Mouse (Mus musculus) bone marrow, adult 2 months (tissue): ENCODE measurements at regions not wholly inside any gene's neighbourhood (a gene's known extent, or its start where the extent isn't known, plus 50 kb on each side); places are given as distances from the start of the nearest gene placed in this dataset.
"Not testable (repeated sequence)": the region's sequence is repeated elsewhere in the genome, so short reads cannot be mapped to it uniquely, and the experiment has no call there.

Experiments used
- H3K27ac ChIP-seq: fragments of 200-500 bp; 2 replicates; pipeline ENCODE4 v1.5.1; 2012; ENCODE audit warnings: low read depth, mild to moderate bottlenecking, control low read depth, inconsistent platforms, low read length; ENCODE audit not compliant: control insufficient read depth, poor library complexity, insufficient read depth
- H3K4me1 ChIP-seq: fragments of 200-500 bp; 2 replicates; pipeline ENCODE4 v1.6.1; 2011; ENCODE audit warnings: low read length; ENCODE audit not compliant: control insufficient read depth, insufficient read depth
- H3K4me3 ChIP-seq: fragments of 200-500 bp; replicated peaks from 2 replicates; pipeline ENCODE3; 2011; ENCODE audit warnings: mild to moderate bottlenecking, low read depth, low read length, control low read depth; ENCODE audit not compliant: control insufficient read depth
- CTCF ChIP-seq: fragments of 200-500 bp; IDR thresholded peaks from 2 replicates; pipeline ENCODE4 v1.5.1; 2011; ENCODE audit warnings: low read length, control low read depth; ENCODE audit not compliant: control insufficient read depth, insufficient read depth
- POLR2A ChIP-seq: fragments of 200-500 bp; IDR thresholded peaks from 2 replicates; pipeline ENCODE4 v1.6.1; 2011; ENCODE audit warnings: low read depth, mild to moderate bottlenecking, control low read depth, low read length, borderline replicate concordance; ENCODE audit not compliant: control insufficient read depth
- WGBS: fragments of 180-500 bp; shearing (Covaris S2); methylation state at CpG from one replicate; pipeline ENCODE4 v1.1.7; 2018; 5-methylcytosine and 5-hydroxymethylcytosine counted together

DNA sequence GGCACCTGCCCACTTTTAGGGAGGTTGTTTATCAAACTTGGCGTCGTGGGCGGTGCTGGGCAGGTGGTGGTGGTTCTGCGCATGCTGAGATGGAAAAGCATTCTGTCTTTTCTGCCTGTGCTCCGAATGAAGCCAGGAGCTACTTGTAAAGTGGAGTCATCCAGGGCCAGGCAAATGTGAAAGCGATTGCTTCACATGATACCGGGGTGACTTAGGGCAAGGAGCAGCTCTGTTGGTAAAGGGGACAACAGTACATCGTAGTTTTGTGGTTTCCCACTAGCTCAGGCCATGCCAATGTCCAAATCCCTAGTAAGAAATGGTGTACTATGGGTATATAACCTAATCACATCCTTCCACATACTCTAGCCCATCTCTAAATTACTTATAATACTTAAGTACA lies 84.5 kb downstream of the Gm33543 start:
- no peak overlapping the region for H3K4me3 ChIP-seq
- peaks cover 1% of the 10 kb centered on the region; the same call in 1 of the 2 replicates for H3K4me1 ChIP-seq
- WGBS = 63% methylated on average over 8 of the region's 8 CpGs
- no peak overlapping the region for H3K27ac ChIP-seq
- TF ChIP-seq POLR2A (no peak), CTCF (no peak)

GRCm38 (mm10) chr10:95755429-95755828 lies 82.2 kb upstream of the Anapc15-ps start:
- TF ChIP-seq POLR2A = no peak
- TF ChIP-seq CTCF = no peak
- Histone ChIP-seq H3K4me1 (peaks cover 1% of the 10 kb centered on the region; the same call in 1 of the 2 replicates), H3K4me3 (no peak overlapping the region), H3K27ac (no peak overlapping the region)
- 60% methylated on average over 3 of the region's 3 CpGs for WGBS

DNA sequence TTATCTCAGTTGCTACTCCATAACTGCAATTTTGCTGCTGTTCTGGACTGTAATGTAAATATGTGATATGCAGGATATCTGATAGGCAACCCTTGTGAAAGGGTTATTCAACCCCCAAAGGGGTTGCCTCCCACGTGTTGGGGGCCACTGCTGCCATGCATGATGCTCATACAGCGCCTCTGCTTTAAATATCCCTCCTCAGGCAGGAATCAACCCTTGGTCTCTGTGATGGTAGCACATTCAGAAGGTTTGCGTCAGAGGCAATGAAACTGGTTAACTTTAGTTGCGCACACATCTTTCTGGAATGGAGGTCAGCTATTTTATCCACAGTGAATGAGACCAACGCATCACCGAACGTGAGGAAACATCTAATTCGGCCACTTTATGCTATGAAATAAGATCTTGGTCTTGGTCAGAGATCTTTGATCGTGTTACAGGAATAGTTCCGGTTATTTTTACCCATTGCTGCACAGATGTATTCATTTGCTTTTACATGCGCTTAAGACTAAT lies 80.2 kb upstream of the Anapc15-ps start:
- 85% methylated on average over 11 of the region's 11 CpGs for WGBS
- Histone ChIP-seq H3K27ac (no peak overlapping the region), H3K4me1 (peaks cover 3% of the 10 kb centered on the region), H3K4me3 (no peak overlapping the region)
- TF ChIP-seq POLR2A = no peak
- no peak for TF ChIP-seq CTCF

DNA sequence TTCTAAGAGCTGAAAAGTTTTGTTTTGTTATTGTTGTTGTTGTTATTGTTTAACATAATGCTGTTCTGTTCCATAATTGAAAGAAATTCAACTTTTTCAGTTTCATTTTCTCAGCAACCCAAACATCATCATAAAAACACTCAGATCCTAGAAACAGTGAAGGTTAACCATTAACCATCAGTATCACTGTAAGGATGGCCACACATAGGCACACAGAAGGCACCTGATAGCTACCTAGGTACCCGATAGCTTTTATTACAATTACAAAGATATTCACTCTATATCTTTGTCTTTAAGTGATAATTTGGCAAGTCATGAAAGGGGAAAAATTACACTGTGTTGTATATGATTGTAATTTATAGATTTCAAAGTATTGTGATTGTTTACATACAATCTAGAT lies 75.1 kb upstream of the Anapc15-ps start:
- H3K27ac ChIP-seq = no peak overlapping the region
- 57% methylated on average over 1 of the region's 1 CpGs for WGBS
- H3K4me3 ChIP-seq = no peak overlapping the region
- peaks cover 3% of the 10 kb centered on the region for H3K4me1 ChIP-seq
- TF ChIP-seq POLR2A (no peak), CTCF (no peak)

- Histone ChIP-seq H3K4me1 (peaks cover 3% of the 10 kb centered on the region), H3K4me3 (no peak overlapping the region), H3K27ac (no peak overlapping the region)
- 61% methylated on average over 7 of the region's 7 CpGs for WGBS
- TF ChIP-seq CTCF = no peak
- TF ChIP-seq POLR2A = no peak
Measured at GRCm38 (mm10) chr10:95747939-95748338, 74.7 kb upstream of the Anapc15-ps start.

- Histone ChIP-seq H3K4me3 (no peak overlapping the region), H3K4me1 (peaks cover 3% of the 10 kb centered on the region), H3K27ac (no peak overlapping the region)
- 57% methylated on average over 10 of the region's 10 CpGs for WGBS
- TF ChIP-seq CTCF (no peak), POLR2A (no peak)
Measured at GRCm38 (mm10) chr10:95745834-95746620, 72.8 kb upstream of the Anapc15-ps start.

- H3K4me3 ChIP-seq = no peak overlapping the region
- 81% methylated on average over 2 of the region's 2 CpGs for WGBS
Measured at GRCm38 (mm10) chr10:95745254-95745653, 72.0 kb upstream of the Anapc15-ps start.

DNA sequence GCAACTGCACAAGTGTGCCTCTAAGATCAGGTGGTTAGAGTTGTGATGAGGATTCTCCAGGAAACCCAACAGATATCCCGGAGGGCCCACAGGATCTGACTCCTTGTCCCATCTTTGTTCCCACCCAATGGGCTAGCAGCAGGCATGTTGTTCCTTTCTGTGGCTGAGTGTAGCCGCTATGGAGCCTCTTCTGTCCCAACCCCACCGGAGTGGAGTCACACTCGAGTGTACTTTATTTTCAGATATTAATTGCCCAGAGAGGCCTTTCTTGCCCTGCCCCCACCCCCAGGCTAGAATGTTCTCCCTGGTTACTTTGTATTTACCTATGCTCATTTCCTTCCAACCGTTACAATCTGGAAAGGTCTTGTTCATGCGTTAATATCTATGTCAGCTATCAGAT lies 70.4 kb upstream of the Anapc15-ps start:
- Histone ChIP-seq H3K27ac (no peak overlapping the region), H3K4me3 (no peak overlapping the region), H3K4me1 (peaks cover 1% of the 10 kb centered on the region; the same call in 1 of the 2 replicates)
- 85% methylated on average over 6 of the region's 6 CpGs for WGBS
- no peak for TF ChIP-seq POLR2A
- no peak for TF ChIP-seq CTCF

More at GRCm38 (mm10) chr10:95745254-95745653, 72.0 kb upstream of the Anapc15-ps start:
- H3K4me1 ChIP-seq = peaks cover 3% of the 10 kb centered on the region
- no peak overlapping the region; the same call in 1 of the 2 replicates for H3K27ac ChIP-seq
- TF ChIP-seq POLR2A (no peak), CTCF (no peak)

DNA sequence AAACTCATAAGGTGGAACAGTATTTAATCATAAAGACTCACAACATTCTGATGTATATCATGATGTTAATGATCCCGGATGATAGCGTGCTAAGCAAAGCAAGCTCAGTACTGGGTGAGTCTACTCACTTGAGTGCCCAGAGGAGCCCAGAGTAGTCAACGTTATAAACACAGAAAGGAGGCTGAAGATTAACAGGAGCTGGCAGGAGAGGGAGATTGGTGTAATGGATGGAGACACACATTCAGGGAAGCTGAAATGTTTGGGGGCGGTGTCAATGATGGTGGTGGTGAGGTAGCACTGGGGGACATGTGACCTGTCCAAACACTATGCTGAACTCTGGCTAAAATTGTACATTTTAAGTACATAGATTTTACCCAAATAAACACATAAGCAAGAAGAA lies 66.2 kb upstream of the Anapc15-ps start:
- Histone ChIP-seq H3K4me1 (no peaks in the 10 kb centered on the region; the same call in 1 of the 2 replicates), H3K4me3 (no peak overlapping the region), H3K27ac (no peak overlapping the region)
- 90% methylated on average over 4 of the region's 4 CpGs for WGBS
- no peak for TF ChIP-seq POLR2A

DNA sequence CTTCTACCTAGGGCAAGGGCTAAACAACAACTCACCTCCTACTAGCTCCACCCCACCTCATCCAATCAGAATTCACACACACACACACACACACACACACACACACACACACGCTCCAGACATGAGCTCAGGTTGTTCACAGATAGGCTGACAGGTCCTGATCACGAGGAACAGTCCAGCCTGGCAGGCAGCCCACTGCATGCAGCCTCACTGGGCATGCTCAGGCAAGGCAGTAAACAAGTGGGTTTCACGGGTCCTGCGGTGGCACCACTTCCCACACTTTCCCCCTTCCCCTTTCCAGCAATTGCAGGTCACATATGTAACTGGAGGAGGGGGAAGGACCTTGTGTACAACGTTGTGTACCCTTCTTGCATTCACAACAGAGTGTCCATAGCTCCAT lies 63.5 kb upstream of the Anapc15-ps start:
- H3K4me3 ChIP-seq, H3K4me1 ChIP-seq, H3K27ac ChIP-seq: not testable (repeated sequence)
- WGBS = 52% methylated on average over 5 of the region's 5 CpGs
